Mouse (Mus musculus) heart, embryonic 16.5 days (tissue): ENCODE results near the gene Rdx. TPM values are rescaled to one million over a fixed set of nuclear protein-coding genes. Genes with fewer than 3 reads are reported as not detected.

Experiments
- ATAC-seq: fragments of 200-750 bp; cut with Nextera tagmentation; replicated peaks from 2 replicates; pipeline ENCODE4 v1.8.0; 2017; ENCODE audit warnings: moderate number of reproducible peaks; ENCODE audit not compliant: insufficient read depth, low FRiP score; ENCODE audit errors: extremely low read depth
- H3K27ac ChIP-seq: fragments of 300-500 bp; sonication (generic); 2 replicates; pipeline ENCODE4 v1.5.1; 2014; ENCODE audit warnings: mild to moderate bottlenecking, low read length, control low read depth, moderate library complexity
- H3K27me3 ChIP-seq: fragments of 300-500 bp; sonication (generic); 2 replicates; pipeline ENCODE4 v1.6.1; 2014; ENCODE audit warnings: low read length, mixed read lengths; ENCODE audit not compliant: control insufficient read depth, insufficient read depth
- H3K36me3 ChIP-seq: fragments of 300-500 bp; sonication (generic); 2 replicates; pipeline ENCODE4 v1.6.1; 2014; ENCODE audit not compliant: control insufficient read depth, insufficient read depth
- H3K4me1 ChIP-seq: fragments of 300-500 bp; sonication (generic); 2 replicates; pipeline ENCODE4 v1.6.1; 2014; ENCODE audit warnings: low read length, mixed read lengths; ENCODE audit not compliant: control insufficient read depth, insufficient read depth
- H3K4me2 ChIP-seq: fragments of 300-500 bp; sonication (generic); 2 replicates; pipeline ENCODE4 v1.6.1; 2014; ENCODE audit warnings: low read depth, mild to moderate bottlenecking, control low read depth, low read length
- H3K4me3 ChIP-seq: fragments of 300-500 bp; sonication (generic); 2 replicates; pipeline ENCODE4 v1.5.1; 2014; ENCODE audit warnings: mild to moderate bottlenecking, control low read depth, low read length
- H3K9ac ChIP-seq: fragments of 300-500 bp; sonication (generic); 2 replicates; pipeline ENCODE4 v1.6.1; 2014; ENCODE audit warnings: low read length, control low read depth
- H3K9me3 ChIP-seq: fragments of 300-500 bp; sonication (generic); replicated peaks from 2 replicates; pipeline ENCODE4 v1.6.1; 2016; ENCODE audit warnings: low read length; ENCODE audit not compliant: control insufficient read depth
- WGBS: fragments of 180-500 bp; shearing (Covaris S2); extraction: QIAGEN DNeasy Blood & Tissue Kit; methylation state at CpG from one replicate; pipeline ENCODE4 v1.1.7; 2014; 5-methylcytosine and 5-hydroxymethylcytosine counted together
- polyA plus RNA-seq: library from polyadenylated mRNA; unstranded; fragments of >200 nt; fragmentation: Nextera tagmentation; extraction: Ambion mirVana; gene quantifications from 2 replicates; pipeline ENCODE4 v1.2.1, GENCODE M21; 2015

Rdx gene
- polyA plus RNA-seq, 1 experiment from 2014 or later = 97.5 TPM

GRCm38 (mm10) chr9:52077692-52078091 is 30.7 kb downstream of the Rdx start:
- Histone ChIP-seq H3K9ac (no peak overlapping the region), H3K27ac (no peak overlapping the region), H3K9me3 (no peaks in the 10 kb centered on the region), H3K4me3 (no peak overlapping the region), H3K27me3 (no peaks in the 10 kb centered on the region), H3K4me1 (no peaks in the 10 kb centered on the region), H3K36me3 (peaks cover 54% of the 10 kb centered on the region), H3K4me2 (no peak overlapping the region)
- no peak for ATAC-seq
- WGBS = 79% methylated on average over 1 of the region's 1 CpGs

GRCm38 (mm10) chr9:52081979-52082378 is 35.0 kb downstream of the Rdx start:
- WGBS = 70% methylated on average over 2 of the region's 2 CpGs
- Histone ChIP-seq H3K9ac (no peak overlapping the region), H3K4me3 (no peak overlapping the region), H3K36me3 (peaks cover 41% of the 10 kb centered on the region), H3K9me3 (no peaks in the 10 kb centered on the region), H3K27me3 (no peaks in the 10 kb centered on the region), H3K4me1 (no peaks in the 10 kb centered on the region), H3K4me2 (no peak overlapping the region), H3K27ac (no peak overlapping the region)
- ATAC-seq = no peak

GRCm38 (mm10) chr9:52082414-52082813 is 35.4 kb downstream of the Rdx start:
- 77% methylated on average over 4 of the region's 4 CpGs for WGBS
- Histone ChIP-seq H3K9me3 (no peaks in the 10 kb centered on the region), H3K4me1 (no peaks in the 10 kb centered on the region), H3K36me3 (peaks cover 42% of the 10 kb centered on the region), H3K27me3 (no peaks in the 10 kb centered on the region), H3K4me3 (no peak overlapping the region), H3K4me2 (no peak overlapping the region), H3K9ac (no peak overlapping the region), H3K27ac (no peak overlapping the region)
- no peak for ATAC-seq

GRCm38 (mm10) chr9:52091752-52092151 is 44.8 kb downstream of the Rdx start:
- no peak overlapping the region for H3K4me3 ChIP-seq
- ATAC-seq = no peak
- H3K4me2 ChIP-seq = no peak overlapping the region
- WGBS = 83% methylated on average over 9 of the region's 9 CpGs
- no peaks in the 10 kb centered on the region for H3K9me3 ChIP-seq
- H3K4me1 ChIP-seq = peaks cover 21% of the 10 kb centered on the region
- no peaks in the 10 kb centered on the region for H3K27me3 ChIP-seq
- peak overlapping the region; percentile 41; the same call in 1 of the 2 replicates for H3K9ac ChIP-seq
- H3K36me3 ChIP-seq = peaks cover 23% of the 10 kb centered on the region
- no peak overlapping the region for H3K27ac ChIP-seq

GRCm38 (mm10) chr9:52092311-52092710 is 45.3 kb downstream of the Rdx start:
- Histone ChIP-seq H3K36me3 (peaks cover 17% of the 10 kb centered on the region), H3K27me3 (no peaks in the 10 kb centered on the region), H3K4me3 (no peak overlapping the region), H3K9ac (no peak overlapping the region), H3K9me3 (no peaks in the 10 kb centered on the region), H3K27ac (peak overlapping the region; percentile 35; the same call in 1 of the 2 replicates), H3K4me1 (peaks cover 21% of the 10 kb centered on the region), H3K4me2 (no peak overlapping the region)
- ATAC-seq = no peak
- WGBS = 68% methylated on average over 5 of the region's 5 CpGs

- 0 out of 2 replicates have a peak, but pooled peaks have one; percentile 38 for ATAC-seq
- H3K27me3 ChIP-seq = no peaks in the 10 kb centered on the region
- H3K4me2 ChIP-seq = no peak overlapping the region
- 0 out of 2 replicates have a peak overlapping the region, but pooled peaks have one; percentile 7 for H3K9ac ChIP-seq
- peaks cover 10% of the 10 kb centered on the region; the same call in 1 of the 2 replicates for H3K36me3 ChIP-seq
- no peak overlapping the region for H3K27ac ChIP-seq
- no peak overlapping the region for H3K4me3 ChIP-seq
- WGBS = 28% methylated on average over 8 of the region's 8 CpGs
- peaks cover 21% of the 10 kb centered on the region for H3K4me1 ChIP-seq
- H3K9me3 ChIP-seq = no peaks in the 10 kb centered on the region
Observed at GRCm38 (mm10) chr9:52093108-52093507, 46.1 kb downstream of the Rdx start.

- Histone ChIP-seq H3K27ac (no peak overlapping the region), H3K4me2 (no peak overlapping the region), H3K27me3 (no peaks in the 10 kb centered on the region), H3K36me3 (0 out of 2 replicates have a peak, but pooled peaks cover 5% of the 10 kb centered on the region), H3K4me1 (peaks cover 21% of the 10 kb centered on the region), H3K9ac (no peak overlapping the region), H3K9me3 (no peaks in the 10 kb centered on the region), H3K4me3 (no peak overlapping the region)
- 54% methylated on average over 5 of the region's 5 CpGs for WGBS
- ATAC-seq = no peak
Observed at GRCm38 (mm10) chr9:52094016-52094415, 47.0 kb downstream of the Rdx start.

GRCm38 (mm10) chr9:52094471-52094980 is 47.6 kb downstream of the Rdx start:
- H3K27me3 ChIP-seq = no peaks in the 10 kb centered on the region
- no peaks in the 10 kb centered on the region for H3K9me3 ChIP-seq
- WGBS = 66% methylated on average over 10 of the region's 10 CpGs
- H3K4me1 ChIP-seq = peaks cover 21% of the 10 kb centered on the region
- no peak overlapping the region for H3K4me2 ChIP-seq
- ATAC-seq = no peak
- H3K9ac ChIP-seq = no peak overlapping the region
- H3K36me3 ChIP-seq = 0 out of 2 replicates have a peak, but pooled peaks cover 3% of the 10 kb centered on the region
- H3K4me3 ChIP-seq = no peak overlapping the region
- H3K27ac ChIP-seq = no peak overlapping the region

GRCm38 (mm10) chr9:52095666-52096065 is 48.7 kb downstream of the Rdx start:
- Histone ChIP-seq H3K9me3 (no peaks in the 10 kb centered on the region), H3K9ac (no peak overlapping the region), H3K4me3 (no peak overlapping the region), H3K4me2 (no peak overlapping the region), H3K27ac (no peak overlapping the region), H3K27me3 (no peaks in the 10 kb centered on the region), H3K4me1 (peaks cover 21% of the 10 kb centered on the region), H3K36me3 (no peaks in the 10 kb centered on the region)
- WGBS = 63% methylated on average over 3 of the region's 3 CpGs
- no peak for ATAC-seq
